Mouse (Mus musculus) forebrain, embryonic 16.5 days (tissue): ENCODE results near the gene Nmnat2. TPM values are rescaled to one million over a fixed set of nuclear protein-coding genes. Genes with fewer than 3 reads are reported as not detected.

Experiments
- ATAC-seq: fragments of 200-750 bp; cut with Nextera tagmentation; 2 replicates; pipeline ENCODE4 v1.8.0; 2017; ENCODE audit warnings: mild to moderate bottlenecking, moderate library complexity
- H3K27ac ChIP-seq: fragments of 300-500 bp; sonication (generic); 2 replicates; pipeline ENCODE4 v1.5.1; 2014; ENCODE audit warnings: low read length, control low read depth
- H3K27me3 ChIP-seq: fragments of 300-500 bp; sonication (generic); replicated peaks from 2 replicates; pipeline ENCODE4 v1.6.1; 2014; ENCODE audit warnings: low read length; ENCODE audit not compliant: control insufficient read depth, insufficient read depth
- H3K36me3 ChIP-seq: fragments of 300-500 bp; sonication (generic); 2 replicates; pipeline ENCODE4 v1.6.1; 2014; ENCODE audit not compliant: control insufficient read depth, insufficient read depth
- H3K4me1 ChIP-seq: fragments of 300-500 bp; sonication (generic); replicated peaks from 2 replicates; pipeline ENCODE4 v1.6.1; 2014; ENCODE audit warnings: low read length; ENCODE audit not compliant: control insufficient read depth, insufficient read depth
- H3K4me2 ChIP-seq: fragments of 300-500 bp; sonication (generic); 2 replicates; pipeline ENCODE4 v1.6.1; 2014; ENCODE audit warnings: mild to moderate bottlenecking, low read length, control low read depth
- H3K4me3 ChIP-seq: fragments of 300-500 bp; sonication (generic); replicated peaks from 2 replicates; pipeline ENCODE4 v1.5.1; 2014; ENCODE audit warnings: mild to moderate bottlenecking, low read length, control low read depth
- H3K9ac ChIP-seq: fragments of 300-500 bp; sonication (generic); replicated peaks from 2 replicates; pipeline ENCODE4 v1.6.1; 2014; ENCODE audit warnings: low read depth, low read length, control low read depth
- H3K9me3 ChIP-seq: fragments of 300-500 bp; sonication (generic); 2 replicates; pipeline ENCODE4 v1.6.1; 2016; ENCODE audit warnings: low read length; ENCODE audit not compliant: control insufficient read depth
- WGBS: fragments of 180-500 bp; shearing (Covaris S2); extraction: QIAGEN DNeasy Blood & Tissue Kit; methylation state at CpG from one replicate; pipeline ENCODE4 v1.1.7; 2014; 5-methylcytosine and 5-hydroxymethylcytosine counted together
- polyA plus RNA-seq: library from polyadenylated mRNA; unstranded; fragments of >200 nt; fragmentation: Nextera tagmentation; extraction: Ambion mirVana; gene quantifications from 2 replicates; pipeline ENCODE4 v1.2.1, GENCODE M21; 2015

Gene Nmnat2
- polyA plus RNA-seq, 1 experiment from 2014 or later: 85.6 TPM

GRCm38 (mm10) chr1:153023018-153023417 is 68.2 kb downstream of the Nmnat2 start:
- no peak for ATAC-seq
- H3K27ac ChIP-seq: no peak overlapping the region
- no peak overlapping the region for H3K4me2 ChIP-seq
- no peak overlapping the region for H3K4me3 ChIP-seq
- 72% methylated on average over 4 of the region's 4 CpGs for WGBS
- H3K36me3 ChIP-seq: no peaks in the 10 kb centered on the region
- H3K4me1 ChIP-seq: peaks cover 3% of the 10 kb centered on the region; the same call in 1 of the 2 replicates
- H3K9me3 ChIP-seq: no peaks in the 10 kb centered on the region
- no peak overlapping the region for H3K9ac ChIP-seq
- no peaks in the 10 kb centered on the region for H3K27me3 ChIP-seq

DNA sequence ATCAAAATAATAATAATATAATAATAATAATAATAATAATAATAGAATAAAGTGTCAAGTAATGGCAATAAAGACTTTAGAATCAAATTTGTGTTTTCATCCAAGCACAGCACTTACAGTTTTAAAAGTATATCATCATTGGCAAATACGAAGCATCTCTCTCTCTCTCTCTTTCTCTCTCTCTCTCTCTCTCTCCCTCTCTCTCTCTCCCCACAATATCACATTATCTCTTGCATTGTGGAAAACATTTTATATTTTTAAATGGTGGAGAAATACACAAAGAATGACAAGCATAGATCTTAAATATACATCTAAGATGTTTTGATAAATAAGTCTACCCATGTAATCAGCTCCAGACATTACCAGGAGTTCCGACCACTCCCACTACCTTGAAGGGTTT is 69.1 kb downstream of the Nmnat2 start:
- no peaks in the 10 kb centered on the region for H3K27me3 ChIP-seq
- no peak overlapping the region for H3K4me2 ChIP-seq
- 90% methylated on average over 2 of the region's 2 CpGs for WGBS
- no peak overlapping the region for H3K27ac ChIP-seq
- no peak overlapping the region for H3K4me3 ChIP-seq
- ATAC-seq: no peak
- H3K9ac ChIP-seq: no peak overlapping the region
- peaks cover 3% of the 10 kb centered on the region; the same call in 1 of the 2 replicates for H3K4me1 ChIP-seq
- no peaks in the 10 kb centered on the region for H3K36me3 ChIP-seq
- H3K9me3 ChIP-seq: no peaks in the 10 kb centered on the region

DNA sequence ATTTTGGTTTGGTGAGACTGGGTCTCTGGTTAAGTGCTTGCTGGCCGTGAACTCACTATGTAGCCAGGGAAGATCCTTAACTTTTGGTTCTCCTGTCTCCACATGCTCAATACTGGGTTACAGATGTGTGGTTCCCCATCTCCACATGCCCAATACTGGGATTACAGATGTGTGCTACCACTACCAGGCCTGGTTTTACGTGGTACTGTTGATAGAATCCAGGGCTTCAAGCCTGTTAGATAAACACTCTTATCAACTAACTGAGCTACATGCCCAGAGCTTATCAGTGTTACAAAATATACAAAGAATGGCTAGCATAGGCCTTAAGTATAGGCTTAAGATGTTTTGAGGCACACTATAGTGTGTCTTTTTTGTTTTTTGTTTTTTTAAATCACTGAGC is 69.7 kb downstream of the Nmnat2 start:
- Histone ChIP-seq H3K9me3 (no peaks in the 10 kb centered on the region), H3K27ac (no peak overlapping the region), H3K36me3 (no peaks in the 10 kb centered on the region), H3K4me3 (no peak overlapping the region), H3K27me3 (no peaks in the 10 kb centered on the region), H3K9ac (no peak overlapping the region), H3K4me1 (peaks cover 3% of the 10 kb centered on the region; the same call in 1 of the 2 replicates), H3K4me2 (no peak overlapping the region)
- WGBS: 83% methylated on average over 2 of the region's 2 CpGs
- no peak for ATAC-seq

GRCm38 (mm10) chr1:153031345-153031744 is 76.6 kb downstream of the Nmnat2 start:
- Histone ChIP-seq H3K4me1 (peaks cover 13% of the 10 kb centered on the region), H3K9ac (no peak overlapping the region), H3K36me3 (no peaks in the 10 kb centered on the region), H3K4me2 (no peak overlapping the region), H3K9me3 (no peaks in the 10 kb centered on the region), H3K27ac (no peak overlapping the region), H3K27me3 (no peaks in the 10 kb centered on the region), H3K4me3 (no peak overlapping the region)
- WGBS: 83% methylated on average over 6 of the region's 6 CpGs
- no peak for ATAC-seq

- Histone ChIP-seq H3K4me2 (no peak overlapping the region), H3K36me3 (no peaks in the 10 kb centered on the region), H3K9ac (no peak overlapping the region), H3K27me3 (no peaks in the 10 kb centered on the region), H3K4me3 (no peak overlapping the region), H3K9me3 (no peaks in the 10 kb centered on the region), H3K4me1 (peaks cover 13% of the 10 kb centered on the region), H3K27ac (no peak overlapping the region)
- 86% methylated on average over 12 of the region's 12 CpGs for WGBS
- no peak for ATAC-seq
Observed at GRCm38 (mm10) chr1:153031954-153032353, 77.2 kb downstream of the Nmnat2 start.

DNA sequence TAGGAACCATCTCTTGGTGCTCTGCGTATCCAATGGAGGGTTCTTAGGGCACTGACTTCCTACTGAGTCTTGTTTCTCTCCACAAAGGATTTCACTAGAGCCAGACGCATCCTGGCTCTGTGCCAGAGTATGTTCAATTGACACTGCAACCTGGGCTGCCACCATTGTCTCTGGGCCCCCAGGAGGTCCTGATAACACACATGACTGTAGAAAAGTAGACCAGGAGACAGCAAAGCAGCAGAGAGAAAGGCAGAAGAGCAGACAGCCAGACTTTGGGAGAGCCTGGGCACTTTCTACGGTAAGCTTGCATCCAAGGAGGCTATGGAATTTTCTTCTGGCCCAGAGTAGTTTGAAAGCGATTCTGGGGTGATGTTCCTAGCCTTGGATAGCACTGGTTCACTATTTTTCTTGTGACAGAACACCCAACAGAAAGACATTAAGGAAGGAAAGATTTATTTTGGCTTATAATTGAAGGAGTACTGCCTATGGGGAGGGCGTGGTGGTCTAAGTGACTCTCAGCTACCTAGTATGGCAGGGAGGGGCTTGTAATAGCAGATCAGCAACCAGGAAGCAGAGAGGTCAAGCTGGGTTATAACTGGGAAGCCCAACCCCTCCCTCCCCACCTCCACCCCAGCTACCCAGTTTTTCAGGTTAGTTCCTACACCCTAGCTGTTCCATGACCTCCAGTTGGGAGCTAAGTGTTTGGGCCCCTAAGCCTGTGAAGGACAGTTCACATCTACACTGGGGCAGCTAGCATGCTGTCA is 78.5 kb downstream of the Nmnat2 start:
- ATAC-seq: no peak
- WGBS: 48% methylated on average over 5 of the region's 5 CpGs
- peaks cover 26% of the 10 kb centered on the region for H3K4me1 ChIP-seq

GRCm38 (mm10) chr1:153034064-153034463 is 79.3 kb downstream of the Nmnat2 start:
- no peak for ATAC-seq
- no peaks in the 10 kb centered on the region for H3K9me3 ChIP-seq
- H3K36me3 ChIP-seq: no peaks in the 10 kb centered on the region
- peaks cover 26% of the 10 kb centered on the region for H3K4me1 ChIP-seq
- H3K27me3 ChIP-seq: no peaks in the 10 kb centered on the region
- H3K27ac ChIP-seq: no peak overlapping the region
- H3K4me2 ChIP-seq: no peak overlapping the region
- WGBS: 83% methylated on average over 7 of the region's 7 CpGs
- H3K9ac ChIP-seq: no peak overlapping the region
- H3K4me3 ChIP-seq: no peak overlapping the region

More for the DNA sequence above, 78.5 kb downstream of the Nmnat2 start:
- H3K4me2 ChIP-seq: no peak overlapping the region
- H3K27ac ChIP-seq: no peak overlapping the region
- H3K4me3 ChIP-seq: no peak overlapping the region
- H3K36me3 ChIP-seq: no peaks in the 10 kb centered on the region
- no peak overlapping the region for H3K9ac ChIP-seq
- H3K9me3 ChIP-seq: no peaks in the 10 kb centered on the region
- H3K27me3 ChIP-seq: no peaks in the 10 kb centered on the region

- H3K4me2 ChIP-seq: no peak overlapping the region
- peak; percentile 66 for ATAC-seq
Observed at GRCm38 (mm10) chr1:153035328-153035944, 80.6 kb downstream of the Nmnat2 start.

DNA sequence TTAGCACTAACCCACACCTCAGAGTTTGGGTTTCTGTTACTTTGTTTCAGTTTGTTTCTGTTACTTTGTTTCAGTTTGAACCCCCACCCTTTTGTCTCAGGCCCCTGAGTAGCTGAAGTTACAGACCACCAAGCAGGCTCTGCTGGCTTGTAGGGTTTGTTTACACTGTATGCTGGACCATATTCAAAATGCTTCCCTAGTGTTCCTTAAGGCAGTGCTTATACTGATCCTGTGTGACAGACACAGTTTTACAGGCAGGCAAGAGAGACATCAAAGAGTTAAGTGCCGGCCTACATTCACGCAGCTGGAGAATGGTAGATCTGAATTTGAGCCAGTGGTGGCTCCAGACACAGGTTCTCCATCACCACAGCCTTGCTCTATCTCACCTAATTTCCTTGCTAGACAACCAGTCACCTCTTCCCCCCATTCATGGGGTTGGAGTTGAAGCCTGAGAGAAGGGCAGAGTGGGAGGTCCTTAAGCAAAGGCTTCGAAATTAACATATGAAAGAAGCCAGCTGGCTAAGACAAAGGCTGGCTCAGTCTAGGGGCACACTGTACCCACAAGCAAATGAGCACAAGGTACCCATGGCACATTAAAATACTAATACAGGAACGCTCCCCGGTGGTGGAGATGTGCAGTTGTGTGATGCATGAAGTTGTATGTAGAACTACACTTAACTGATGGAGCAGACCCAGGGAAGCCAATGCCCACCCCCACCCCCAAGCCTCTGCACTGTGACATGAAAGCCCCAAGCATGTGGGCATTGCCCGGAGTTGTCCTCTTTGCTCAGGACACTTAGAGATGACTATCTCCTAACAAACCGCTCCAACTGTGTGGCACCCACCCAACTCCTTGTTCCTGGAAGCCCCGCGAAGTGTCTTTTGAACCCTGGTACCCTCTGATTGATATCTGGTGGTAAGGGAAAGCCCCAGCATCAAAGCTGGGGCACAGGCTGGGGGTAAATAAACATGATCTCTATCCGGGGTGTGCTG is 82.9 kb downstream of the Nmnat2 start:
- 40% methylated on average over 10 of the region's 10 CpGs for WGBS
- H3K27ac ChIP-seq: peak overlapping the region; percentile 75
- H3K9ac ChIP-seq: no peak overlapping the region

More at GRCm38 (mm10) chr1:153035328-153035944, 80.6 kb downstream of the Nmnat2 start:
- H3K27ac ChIP-seq: peak overlapping the region; percentile 92
- H3K27me3 ChIP-seq: no peaks in the 10 kb centered on the region
- no peaks in the 10 kb centered on the region for H3K9me3 ChIP-seq
- H3K4me1 ChIP-seq: peaks cover 26% of the 10 kb centered on the region
- no peaks in the 10 kb centered on the region for H3K36me3 ChIP-seq
- WGBS: 34% methylated on average over 6 of the region's 6 CpGs
- no peak overlapping the region for H3K4me3 ChIP-seq
- peak overlapping the region; percentile 52; the same call in 1 of the 2 replicates for H3K9ac ChIP-seq

More for the DNA sequence above, 82.9 kb downstream of the Nmnat2 start:
- H3K4me2 ChIP-seq: no peak overlapping the region
- H3K9me3 ChIP-seq: no peaks in the 10 kb centered on the region
- H3K27me3 ChIP-seq: no peaks in the 10 kb centered on the region
- peak; percentile 88 for ATAC-seq
- no peaks in the 10 kb centered on the region for H3K36me3 ChIP-seq
- peaks cover 26% of the 10 kb centered on the region for H3K4me1 ChIP-seq
- no peak overlapping the region for H3K4me3 ChIP-seq
